Mouse (Mus musculus): ENCODE measurements around the gene Itgbl1.
"Not testable (repeated sequence)": the region's sequence is repeated elsewhere in the genome, so short reads cannot be mapped to it uniquely, and the experiment has no call there.

Itgbl1 gene

DNA sequence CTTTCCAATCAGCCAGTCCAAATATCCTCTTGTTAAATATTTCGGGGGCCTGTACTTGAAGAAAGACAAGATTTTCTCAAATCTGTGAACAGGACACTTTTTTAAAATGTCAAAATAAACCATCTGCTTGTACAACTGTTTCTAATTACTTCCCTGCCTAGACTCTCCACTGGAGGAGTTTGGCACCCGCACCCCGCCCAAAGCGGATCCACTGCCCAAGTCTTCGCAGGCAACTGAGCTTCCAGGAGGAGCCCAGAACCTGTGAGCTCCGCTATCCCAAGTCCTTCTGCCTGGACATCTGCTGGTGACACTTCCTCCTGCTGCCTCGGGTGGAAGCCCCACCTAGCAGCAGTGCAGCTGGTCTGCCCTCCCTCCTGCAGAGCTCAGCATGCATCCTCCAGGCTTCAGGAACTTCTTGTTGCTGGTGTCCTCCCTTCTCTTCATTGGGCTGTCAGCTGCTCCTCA lies at the start of gene Itgbl1:
TSS of gene Itgbl1 (plus strand) at position 51 of the 465 bp plus-strand sequence.
- no peaks in the 10 kb centered on the region for H3K27me3 ChIP-seq (ENCODE audit: insufficient read depth, low read length)
- TF ChIP-seq CTCF (conservative IDR thresholded peaks at IDR 0.05; ENCODE audit: low read length): no peak
- TF ChIP-seq NANOG (IDR thresholded peaks at IDR 0.05; ENCODE audit: borderline replicate concordance, low read length): no peak
- TF ChIP-seq POU5F1 (IDR thresholded peaks at IDR 0.05; ENCODE audit: borderline replicate concordance, low read length): no peak
- H3K36me3 ChIP-seq (ENCODE audit: insufficient read depth, low read length): no peaks in the 10 kb centered on the region
- H3K9me3 ChIP-seq (ENCODE audit: low read length): no peaks in the 10 kb centered on the region
- H3K4me1 ChIP-seq (replicated peaks; ENCODE audit: low read depth, low read length): peaks cover 32% of the 10 kb centered on the region
- H3K4me3 ChIP-seq (replicated peaks; ENCODE audit: low read length): 0 out of 2 replicates have a peak within 1 kb of the TSS, but pooled peaks have one; percentile 37

- no peak overlapping the region for H3K4me3 ChIP-seq (replicated peaks; ENCODE audit: low read length)
- no peaks in the 10 kb centered on the region for H3K9me3 ChIP-seq (ENCODE audit: low read length)
- TF ChIP-seq CTCF (conservative IDR thresholded peaks at IDR 0.05; ENCODE audit: low read length) (no peak), POU5F1 (IDR thresholded peaks at IDR 0.05; ENCODE audit: borderline replicate concordance, low read length) (no peak), NANOG (IDR thresholded peaks at IDR 0.05; ENCODE audit: borderline replicate concordance, low read length) (no peak)
- H3K27me3 ChIP-seq (ENCODE audit: insufficient read depth, low read length): no peaks in the 10 kb centered on the region
- H3K36me3 ChIP-seq (ENCODE audit: insufficient read depth, low read length): no peaks in the 10 kb centered on the region
- H3K4me1 ChIP-seq (replicated peaks; ENCODE audit: low read depth, low read length): peaks cover 12% of the 10 kb centered on the region
Observed at GRCm38 (mm10) chr14:123622969-123623368, 36.8 kb upstream of the Itgbl1 start.

- Histone ChIP-seq H3K36me3 (ENCODE audit: insufficient read depth, low read length) (no peaks in the 10 kb centered on the region), H3K4me3 (replicated peaks; ENCODE audit: low read length) (peak within 1 kb of the TSS; percentile 84), H3K4me1 (replicated peaks; ENCODE audit: low read depth, low read length) (peaks cover 12% of the 10 kb centered on the region), H3K27me3 (ENCODE audit: insufficient read depth, low read length) (no peaks in the 10 kb centered on the region), H3K9me3 (ENCODE audit: low read length) (peaks cover 17% of the 10 kb centered on the region)
- TF ChIP-seq CTCF (conservative IDR thresholded peaks at IDR 0.05; ENCODE audit: low read length) (no peak), POU5F1 (IDR thresholded peaks at IDR 0.05; ENCODE audit: borderline replicate concordance, low read length) (no peak), NANOG (IDR thresholded peaks at IDR 0.05; ENCODE audit: borderline replicate concordance, low read length) (no peak)
Observed at GRCm38 (mm10) chr14:123626501-123627179, 33.1 kb upstream of the Itgbl1 start, which contains the start of gene Nalcn. Gene Nalcn (minus strand): TSS chr14:123627144.

GRCm38 (mm10) chr14:123627180-123627562 lies 32.6 kb upstream of the Itgbl1 start:
- no peak for TF ChIP-seq POU5F1 (IDR thresholded peaks at IDR 0.05; ENCODE audit: borderline replicate concordance, low read length)

DNA sequence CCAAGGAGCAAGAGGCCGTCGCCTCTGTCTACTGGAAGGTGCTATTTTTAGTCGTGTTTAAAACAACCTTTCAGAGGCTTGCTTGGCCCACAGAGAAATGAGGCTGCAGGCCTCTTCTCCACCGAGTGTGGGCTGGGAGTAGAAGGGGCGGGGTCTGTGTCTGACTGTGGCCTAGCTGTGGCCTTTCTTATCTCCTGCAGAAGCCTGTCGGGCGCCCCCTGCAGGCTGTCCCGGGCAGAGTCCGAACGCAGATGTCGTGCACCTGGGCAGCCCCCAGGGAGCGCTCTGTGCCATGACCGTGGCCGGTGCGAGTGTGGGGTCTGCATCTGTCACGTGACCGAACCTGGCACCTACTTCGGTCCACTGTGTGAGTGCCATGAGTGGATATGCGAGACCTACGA lies 1.3 kb downstream of the Itgbl1 start:
- TF ChIP-seq NANOG (IDR thresholded peaks at IDR 0.05; ENCODE audit: borderline replicate concordance, low read length): no peak
- TF ChIP-seq CTCF (conservative IDR thresholded peaks at IDR 0.05; ENCODE audit: low read length): peak; percentile 82
- Histone ChIP-seq H3K36me3 (ENCODE audit: insufficient read depth, low read length) (no peaks in the 10 kb centered on the region), H3K4me1 (replicated peaks; ENCODE audit: low read depth, low read length) (peaks cover 32% of the 10 kb centered on the region), H3K27me3 (ENCODE audit: insufficient read depth, low read length) (no peaks in the 10 kb centered on the region), H3K9me3 (ENCODE audit: low read length) (no peaks in the 10 kb centered on the region), H3K4me3 (replicated peaks; ENCODE audit: low read length) (no peak overlapping the region)

More at GRCm38 (mm10) chr14:123627180-123627562, 32.6 kb upstream of the Itgbl1 start:
- Histone ChIP-seq H3K9me3 (ENCODE audit: low read length) (peaks cover 20% of the 10 kb centered on the region), H3K27me3 (ENCODE audit: insufficient read depth, low read length) (no peaks in the 10 kb centered on the region), H3K36me3 (ENCODE audit: insufficient read depth, low read length) (no peaks in the 10 kb centered on the region), H3K4me1 (replicated peaks; ENCODE audit: low read depth, low read length) (peaks cover 12% of the 10 kb centered on the region), H3K4me3 (replicated peaks; ENCODE audit: low read length) (peak overlapping the region; percentile 84)

- no peaks in the 10 kb centered on the region for H3K27me3 ChIP-seq (ENCODE audit: insufficient read depth, low read length)
- TF ChIP-seq NANOG (IDR thresholded peaks at IDR 0.05; ENCODE audit: borderline replicate concordance, low read length) (no peak), CTCF (conservative IDR thresholded peaks at IDR 0.05; ENCODE audit: low read length) (no peak), POU5F1 (IDR thresholded peaks at IDR 0.05; ENCODE audit: borderline replicate concordance, low read length) (no peak)
- H3K9me3 ChIP-seq (ENCODE audit: low read length): no peaks in the 10 kb centered on the region
- H3K4me3 ChIP-seq (replicated peaks; ENCODE audit: low read length): no peak overlapping the region
- peaks cover 32% of the 10 kb centered on the region for H3K4me1 ChIP-seq (replicated peaks; ENCODE audit: low read depth, low read length)
- H3K36me3 ChIP-seq (ENCODE audit: insufficient read depth, low read length): no peaks in the 10 kb centered on the region
Observed at GRCm38 (mm10) chr14:123662386-123662785, 2.6 kb downstream of the Itgbl1 start.

DNA sequence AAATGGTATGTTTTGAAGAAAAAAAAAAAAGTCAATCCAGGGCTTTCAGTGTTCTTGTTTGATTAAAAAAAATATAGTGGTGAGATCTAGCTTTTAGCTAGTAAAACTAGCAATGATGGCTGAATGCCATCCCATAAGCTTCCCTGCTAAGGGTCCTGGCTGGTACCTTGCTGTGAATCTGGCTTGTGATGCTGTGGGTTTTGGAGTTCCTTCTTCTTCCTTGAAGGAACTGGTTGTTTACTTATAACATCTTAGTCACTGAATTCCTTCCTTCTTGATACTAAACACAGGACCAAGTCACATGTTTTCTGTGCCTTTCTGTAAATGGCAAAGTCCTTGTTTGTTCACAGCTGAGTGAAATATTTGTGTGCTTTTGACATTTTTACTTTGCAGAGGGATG lies 3.4 kb downstream of the Itgbl1 start:
- TF ChIP-seq CTCF (conservative IDR thresholded peaks at IDR 0.05; ENCODE audit: low read length) (no peak), NANOG (IDR thresholded peaks at IDR 0.05; ENCODE audit: borderline replicate concordance, low read length) (no peak), POU5F1 (IDR thresholded peaks at IDR 0.05; ENCODE audit: borderline replicate concordance, low read length) (no peak)
- Histone ChIP-seq H3K4me1 (replicated peaks; ENCODE audit: low read depth, low read length) (peaks cover 28% of the 10 kb centered on the region), H3K9me3 (ENCODE audit: low read length) (no peaks in the 10 kb centered on the region), H3K36me3 (ENCODE audit: insufficient read depth, low read length) (no peaks in the 10 kb centered on the region), H3K27me3 (ENCODE audit: insufficient read depth, low read length) (no peaks in the 10 kb centered on the region), H3K4me3 (replicated peaks; ENCODE audit: low read length) (no peak overlapping the region)

GRCm38 (mm10) chr14:123664451-123664850 lies 4.7 kb downstream of the Itgbl1 start:
- no peak overlapping the region for H3K4me3 ChIP-seq (replicated peaks; ENCODE audit: low read length)
- H3K9me3 ChIP-seq (ENCODE audit: low read length): no peaks in the 10 kb centered on the region
- H3K4me1 ChIP-seq (replicated peaks; ENCODE audit: low read depth, low read length): peaks cover 16% of the 10 kb centered on the region
- H3K36me3 ChIP-seq (ENCODE audit: insufficient read depth, low read length): no peaks in the 10 kb centered on the region
- H3K27me3 ChIP-seq (ENCODE audit: insufficient read depth, low read length): no peaks in the 10 kb centered on the region
- TF ChIP-seq NANOG (IDR thresholded peaks at IDR 0.05; ENCODE audit: borderline replicate concordance, low read length): no peak
- no peak for TF ChIP-seq POU5F1 (IDR thresholded peaks at IDR 0.05; ENCODE audit: borderline replicate concordance, low read length)
- no peak for TF ChIP-seq CTCF (conservative IDR thresholded peaks at IDR 0.05; ENCODE audit: low read length)

DNA sequence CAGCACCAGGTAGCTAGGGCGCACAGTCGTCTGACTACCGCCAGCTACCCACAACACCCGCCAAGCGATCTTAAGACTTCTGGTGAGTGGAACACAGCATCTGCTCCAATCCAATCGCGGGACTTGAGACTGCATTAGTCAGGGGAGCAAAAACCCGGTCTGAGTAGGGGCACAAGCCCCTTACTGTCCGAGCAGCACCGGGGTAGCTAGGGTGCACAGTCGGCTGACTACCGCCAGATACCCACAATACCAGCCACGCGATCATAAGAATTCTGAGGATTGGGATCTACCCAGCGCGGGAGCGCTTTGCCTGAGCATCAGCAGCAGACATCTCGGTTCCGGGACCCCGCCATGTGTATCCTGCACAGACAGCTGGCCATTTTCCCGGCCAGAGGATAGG lies 11.3 kb downstream of the Itgbl1 start:
- not testable (repeated sequence) for H3K4me1 ChIP-seq (replicated peaks; ENCODE audit: low read depth, low read length); H3K9me3 ChIP-seq (ENCODE audit: low read length); H3K27me3 ChIP-seq (ENCODE audit: insufficient read depth, low read length); H3K36me3 ChIP-seq (ENCODE audit: insufficient read depth, low read length)
- H3K4me3 ChIP-seq (replicated peaks; ENCODE audit: low read length): peak overlapping the region; percentile 74
